Mouse (Mus musculus) ES-E14 (cell line): ENCODE data around the gene Vps13d. TPM values are rescaled to one million over a fixed set of nuclear protein-coding genes. Genes with fewer than 3 reads are reported as not detected.

ENCODE experiments used
- DNase-seq: peaks from one replicate; pipeline ENCODE4 v3.0.0-alpha.2; 2013; ENCODE audit warnings: low read depth, low spot score
- H3K27ac ChIP-seq: 2 replicates; pipeline ENCODE4 v1.5.1; 2012; ENCODE audit warnings: low read depth, mild to moderate bottlenecking, low read length, moderate library complexity, mixed read lengths; ENCODE audit not compliant: poor library complexity, insufficient read depth, severe bottlenecking
- H3K36me3 ChIP-seq: 2 replicates; pipeline ENCODE4 v1.6.1; 2012; ENCODE audit warnings: mild to moderate bottlenecking, low read length, moderate library complexity, mixed read lengths; ENCODE audit not compliant: control insufficient read depth, poor library complexity, insufficient read depth, severe bottlenecking
- H3K4me1 ChIP-seq, 2 experiments: fragments of 150-350 bp in 1 of 2; sonication (generic) in 1 of 2; 2 replicates each; pipeline ENCODE4 v1.6.1; 2012; ENCODE audit warnings: low read length in 2 of 2, mild to moderate bottlenecking in 1 of 2, mixed read lengths in 1 of 2; ENCODE audit not compliant: control insufficient read depth in 2 of 2, insufficient read depth in 2 of 2, poor library complexity in 1 of 2
- H3K4me3 ChIP-seq, 2 experiments: fragments of 150-350 bp in 1 of 2; sonication (generic) in 1 of 2; 2 replicates each; pipeline ENCODE4 v1.5.1; 2012; ENCODE audit warnings: low read length in 2 of 2, low read depth in 1 of 2, mild to moderate bottlenecking in 1 of 2, mixed read lengths in 1 of 2; ENCODE audit not compliant: insufficient read depth in 1 of 2, poor library complexity in 1 of 2, severe bottlenecking in 1 of 2
- H3K9ac ChIP-seq: 2 replicates; pipeline ENCODE4 v1.6.1; 2012; ENCODE audit warnings: low read depth, mild to moderate bottlenecking, low read length, mixed read lengths; ENCODE audit not compliant: poor library complexity, insufficient read depth, severe bottlenecking
- H3K9me3 ChIP-seq: fragments of 150-350 bp; sonication (generic); 2 replicates; pipeline ENCODE4 v1.6.1; 2012; ENCODE audit warnings: low read depth, mild to moderate bottlenecking, low read length; ENCODE audit not compliant: control insufficient read depth, insufficient read depth
- CHD2 ChIP-seq: IDR thresholded peaks from 2 replicates; pipeline ENCODE4 v1.6.1; 2014; ENCODE audit warnings: mild to moderate bottlenecking, low read depth, low read length, inconsistent platforms
- HCFC1 ChIP-seq: IDR thresholded peaks from 2 replicates; pipeline ENCODE4 v1.6.1; 2012; ENCODE audit warnings: low read length, inconsistent platforms, borderline replicate concordance; ENCODE audit not compliant: insufficient read depth
- MAFK ChIP-seq: IDR thresholded peaks from 2 replicates; pipeline ENCODE4 v1.6.1; 2014; ENCODE audit warnings: mild to moderate bottlenecking, low read depth, low read length, inconsistent platforms; ENCODE audit not compliant: insufficient read depth
- ZC3H11A ChIP-seq: IDR thresholded peaks from 2 replicates; pipeline ENCODE4 v1.6.1; 2012; ENCODE audit warnings: low read depth, mild to moderate bottlenecking, inconsistent platforms, low read length, borderline replicate concordance
- ZNF384 ChIP-seq: IDR thresholded peaks from 2 replicates; pipeline ENCODE4 v1.6.1; 2012; ENCODE audit warnings: low read depth, low read length, inconsistent platforms
- in situ Hi-C, 2 experiments: fragments of 600-800 bp; cut with MboI; formaldehyde crosslinking; loops; one replicate each; pipeline ENCODE4 v1.15.1; 2025; ENCODE audit warnings: low sequenced_read_pairs in 2 of 2, inconsistent platforms in 1 of 2; ENCODE audit not compliant: unreplicated experiment in 2 of 2
- total RNA-seq: library from RNA; depleted of rRNA; stranded (reverse); fragments of 300-350 nt; gene quantifications from 2 replicates; pipeline ENCODE4 v1.2.3, GENCODE M21; 2012

Vps13d gene
- total RNA-seq, 1 experiment: 15.3 TPM

DNA sequence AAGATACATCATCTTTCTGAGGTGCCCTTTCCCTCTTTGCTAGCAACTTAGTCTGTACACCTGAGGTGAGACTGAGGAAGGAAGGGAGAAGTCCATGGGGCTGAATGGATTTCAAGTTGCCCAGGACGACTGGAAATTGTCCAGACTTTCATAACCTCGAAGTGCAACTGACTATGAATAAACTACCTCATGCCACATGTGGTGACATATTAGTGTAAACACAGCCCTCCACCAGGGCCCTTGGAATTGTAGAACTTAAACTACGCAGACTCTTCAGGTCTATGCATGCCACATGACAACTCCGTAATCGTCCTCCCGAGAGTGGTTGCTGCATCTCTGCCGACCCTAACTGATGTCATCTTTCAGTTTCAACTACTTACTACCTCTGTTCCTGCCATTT lies 122.9 kb downstream of the Vps13d start:
- TF ChIP-seq CHD2: no peak
- TF ChIP-seq ZC3H11A: no peak
- TF ChIP-seq HCFC1: no peak
- TF ChIP-seq ZNF384: no peak
- TF ChIP-seq MAFK: no peak

DNA sequence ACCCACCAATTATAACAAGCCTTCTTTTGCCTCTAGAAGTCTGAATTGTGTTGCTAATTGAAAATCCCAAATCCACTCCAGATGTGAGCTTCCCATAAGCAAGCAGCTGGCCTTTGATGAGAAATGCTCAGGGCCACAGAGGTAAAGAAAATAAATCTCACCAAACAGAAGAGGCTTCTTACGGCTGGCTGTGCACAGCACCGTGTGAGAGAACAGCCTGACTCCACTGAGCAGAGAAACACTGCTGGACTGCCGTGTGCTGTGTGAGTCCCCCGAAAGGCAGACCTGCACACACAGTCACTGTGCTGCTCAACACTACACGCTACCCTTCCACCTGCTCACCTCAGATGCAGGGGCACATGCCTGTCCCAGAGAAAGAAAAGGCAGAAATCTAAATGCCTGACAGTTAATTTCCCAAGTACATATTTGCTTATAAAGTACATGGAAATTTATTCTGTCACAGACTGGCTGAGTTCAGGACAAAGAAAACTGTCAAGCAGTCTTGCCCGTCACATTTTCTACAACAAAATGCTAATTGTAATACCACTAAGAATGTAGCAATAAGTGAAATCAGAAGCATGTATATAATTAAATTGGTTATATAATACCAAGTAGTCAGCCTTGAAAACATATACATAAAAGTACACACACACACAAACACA lies 127.7 kb downstream of the Vps13d start:
- peaks cover 16% of the 10 kb centered on the region for H3K36me3 ChIP-seq
- no peak for DNase-seq
- H3K4me1 ChIP-seq: no peaks in the 10 kb centered on the region
- TF ChIP-seq CHD2: no peak
- TF ChIP-seq MAFK: no peak
- no peak overlapping the region for H3K4me3 ChIP-seq
- in situ Hi-C loops: no loop called here
- no peaks in the 10 kb centered on the region for H3K9me3 ChIP-seq
- H3K27ac ChIP-seq: no peak overlapping the region
- H3K9ac ChIP-seq: no peak overlapping the region; the same call in 1 of the 2 replicates

More for the DNA sequence above, 122.9 kb downstream of the Vps13d start:
- Histone ChIP-seq H3K27ac (no peak overlapping the region), H3K9me3 (no peaks in the 10 kb centered on the region), H3K36me3 (peaks cover 6% of the 10 kb centered on the region), H3K4me1 (no peaks in the 10 kb centered on the region), H3K9ac (no peak overlapping the region), H3K4me3 (no peak overlapping the region)
- in situ Hi-C loops: no loop called here
- DNase-seq: no peak

DNA sequence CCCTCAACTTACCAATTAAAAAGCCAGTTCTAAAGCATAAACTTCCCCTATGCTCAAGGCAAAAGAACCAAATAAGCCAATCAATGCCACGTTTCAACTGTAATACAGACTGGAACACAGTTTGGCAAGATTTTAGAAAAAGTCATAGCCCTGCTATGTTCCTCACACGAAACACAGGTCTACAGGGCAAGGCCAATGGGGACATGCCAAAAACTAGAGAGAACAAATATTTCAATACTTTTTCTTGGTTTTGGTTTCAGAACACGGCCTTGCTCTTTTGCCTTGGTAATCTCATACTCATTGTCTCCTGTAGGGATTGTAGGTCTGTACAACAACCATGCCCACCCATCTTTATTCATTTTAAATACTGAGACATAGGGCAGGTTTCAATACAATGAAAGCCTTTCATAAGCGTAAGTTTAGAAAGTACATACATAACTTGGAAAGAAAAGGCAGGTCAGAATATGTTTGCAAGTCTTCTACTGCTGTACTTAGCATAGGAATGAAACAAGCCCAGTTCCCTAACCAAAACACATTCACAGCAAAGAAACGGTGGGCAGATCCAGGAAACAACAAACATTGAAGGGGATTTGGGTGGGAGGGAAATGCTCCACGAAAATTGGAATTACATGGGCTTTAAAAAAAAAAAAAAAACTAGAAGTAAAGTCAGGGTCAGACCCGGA lies 128.3 kb downstream of the Vps13d start:
- no peaks in the 10 kb centered on the region for H3K4me1 ChIP-seq
- H3K36me3 ChIP-seq: peaks cover 12% of the 10 kb centered on the region
- no peak overlapping the region for H3K9ac ChIP-seq
- H3K27ac ChIP-seq: no peak overlapping the region
- H3K9me3 ChIP-seq: no peaks in the 10 kb centered on the region
- no peak for DNase-seq
- no peak for TF ChIP-seq MAFK
- no peak for TF ChIP-seq HCFC1
- TF ChIP-seq ZNF384: no peak
- no peak for TF ChIP-seq ZC3H11A
- no peak for TF ChIP-seq CHD2
- H3K4me3 ChIP-seq: no peak overlapping the region
- in situ Hi-C loops: no loop called here

DNA sequence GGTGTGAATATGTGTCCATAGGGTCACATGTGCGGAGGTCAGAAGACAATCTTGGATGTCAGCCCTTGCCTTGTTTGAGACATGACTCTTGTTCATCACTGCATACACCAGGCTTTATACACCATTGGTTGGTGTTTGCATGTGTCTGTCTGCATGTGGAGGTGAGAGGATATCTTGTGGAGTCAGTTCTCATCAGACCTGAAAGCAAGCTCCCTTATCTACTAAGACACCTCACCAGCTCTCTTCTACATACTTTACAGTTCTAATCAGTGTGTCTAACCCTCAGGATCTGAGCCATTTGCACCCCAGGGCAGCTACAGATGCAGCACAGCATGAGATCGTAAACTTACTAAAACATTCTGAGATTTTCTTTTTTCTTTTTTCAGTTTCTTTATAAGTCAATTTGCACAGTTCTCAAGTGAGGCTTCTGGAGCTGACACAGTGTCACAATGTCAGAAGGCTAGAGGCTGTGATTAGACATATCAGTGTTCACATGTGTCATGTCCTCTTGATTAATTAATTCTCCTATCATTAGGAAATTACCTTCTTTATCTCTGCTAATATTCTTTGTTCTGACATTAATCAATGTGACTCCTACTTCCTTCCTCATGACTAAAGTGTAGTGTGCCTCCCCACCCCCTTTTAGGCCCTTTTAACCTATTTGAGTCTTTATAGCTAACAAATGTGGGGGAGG lies 135.9 kb downstream of the Vps13d start:
- no peak overlapping the region for H3K27ac ChIP-seq
- H3K4me3 ChIP-seq: no peak overlapping the region
- no peak overlapping the region for H3K9ac ChIP-seq
- H3K9me3 ChIP-seq: no peaks in the 10 kb centered on the region
- in situ Hi-C loops: no loop called here
- no peak for DNase-seq
- no peak for TF ChIP-seq ZC3H11A
- no peak for TF ChIP-seq CHD2
- TF ChIP-seq ZNF384: no peak
- no peak for TF ChIP-seq MAFK
- TF ChIP-seq HCFC1: no peak
- H3K4me1 ChIP-seq: no peaks in the 10 kb centered on the region
- H3K36me3 ChIP-seq: peaks cover 8% of the 10 kb centered on the region
